Mouse (Mus musculus) cortical plate, adult 2 months (tissue): ENCODE measurements around the gene Wdr25.

Experiments
- CTCF ChIP-seq: fragments of 200-500 bp; IDR thresholded peaks from 2 replicates; pipeline ENCODE4 v1.5.1; 2011; ENCODE audit warnings: mild to moderate bottlenecking, control low read depth, low read length; ENCODE audit not compliant: insufficient read depth; ENCODE audit errors: extremely low read depth
- POLR2A ChIP-seq: fragments of 200-500 bp; IDR thresholded peaks from 2 replicates; pipeline ENCODE4 v1.6.1; 2011; ENCODE audit warnings: mild to moderate bottlenecking, low read length, control low read depth; ENCODE audit not compliant: insufficient read depth; ENCODE audit errors: extremely low read depth

DNA sequence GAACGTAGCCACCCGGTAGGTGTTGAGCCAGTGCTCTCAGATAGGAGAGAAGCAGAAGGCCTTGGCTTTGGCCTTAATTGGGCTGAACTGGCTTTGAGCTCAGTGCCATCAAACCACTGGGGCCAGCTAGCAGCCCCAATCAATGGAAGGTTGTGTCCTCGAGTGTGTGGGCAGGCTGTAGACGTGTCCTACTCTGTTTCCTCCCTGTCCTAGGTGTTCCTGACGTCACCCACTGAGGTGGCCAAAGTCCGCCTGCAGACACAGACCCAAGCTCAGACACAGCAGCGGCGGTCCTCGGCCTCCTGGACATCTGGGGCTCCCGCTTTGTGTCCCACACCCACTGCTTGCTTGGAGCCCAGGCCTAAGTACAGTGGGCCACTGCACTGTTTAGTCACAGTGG is 38.4 kb upstream of the Wdr25 start:
- no peak for TF ChIP-seq CTCF
- no peak for TF ChIP-seq POLR2A
